Mouse (Mus musculus): ENCODE data around the gene Them7.

DNA sequence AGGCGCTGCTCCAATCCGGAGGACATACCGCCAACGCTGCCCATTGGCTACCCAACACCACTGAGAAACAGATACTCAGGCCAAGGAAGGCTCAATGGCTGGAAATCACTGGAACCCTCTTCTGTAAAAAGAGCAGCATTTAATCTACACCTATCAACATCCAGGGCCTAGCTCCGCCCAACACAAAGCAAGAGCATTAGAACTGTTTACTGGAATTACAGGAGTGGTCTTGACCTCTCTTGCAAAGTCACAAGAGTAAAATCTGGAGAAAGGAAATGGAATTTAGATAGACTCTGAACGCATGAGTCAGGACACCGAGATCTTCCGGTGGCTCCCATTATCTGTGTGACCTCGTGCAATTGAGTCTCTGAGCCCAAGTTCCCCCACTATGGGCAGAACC lies 171.9 kb downstream of the Them7 start:
- TF ChIP-seq CTCF (IDR thresholded peaks at IDR 0.05; ENCODE audit: low read depth) (no peak), EP300 (optimal IDR thresholded peaks at IDR 0.05) (no peak)

Measured in stomach, postnatal 0 days (tissue).